Mouse (Mus musculus) cerebellum, adult 2 months (tissue): Measurements from ENCODE around the gene Kcnma1. TPM values are rescaled to one million over a fixed set of nuclear protein-coding genes. Genes with fewer than 3 reads are reported as not detected.

ENCODE experiments used
- DNase-seq, 2 experiments: peaks; one replicate each; pipeline ENCODE4 v3.0.0; 2021
- H3K27ac ChIP-seq: fragments of 200-500 bp; 2 replicates; pipeline ENCODE4 v1.5.1; 2012; ENCODE audit warnings: low read length, control low read depth, inconsistent platforms; ENCODE audit not compliant: insufficient read depth
- H3K27me3 ChIP-seq: fragments of 200-500 bp; 2 replicates; pipeline ENCODE4 v1.6.1; 2012; ENCODE audit warnings: inconsistent platforms, mild to moderate bottlenecking, low read length, moderate library complexity; ENCODE audit not compliant: control insufficient read depth, insufficient read depth
- H3K4me1 ChIP-seq: fragments of 200-500 bp; 2 replicates; pipeline ENCODE4 v1.6.1; 2011; ENCODE audit warnings: low read length; ENCODE audit not compliant: control insufficient read depth, insufficient read depth
- H3K4me3 ChIP-seq: fragments of 200-500 bp; replicated peaks from 2 replicates; pipeline ENCODE3; 2011; ENCODE audit warnings: mild to moderate bottlenecking, low read depth, low read length, control low read depth; ENCODE audit not compliant: insufficient read depth
- CTCF ChIP-seq: fragments of 200-500 bp; IDR thresholded peaks from 2 replicates; pipeline ENCODE4 v1.5.1; 2011; ENCODE audit warnings: low read depth, mild to moderate bottlenecking, control low read depth, low read length, moderate library complexity, borderline replicate concordance; ENCODE audit not compliant: insufficient read depth
- POLR2A ChIP-seq: fragments of 200-500 bp; IDR thresholded peaks from 2 replicates; pipeline ENCODE4 v1.6.1; 2011; ENCODE audit warnings: low read length, control low read depth, borderline replicate concordance; ENCODE audit not compliant: insufficient read depth
- WGBS: fragments of 180-500 bp; shearing (Covaris S2); methylation state at CpG from one replicate; pipeline ENCODE4 v1.1.7; 2018; 5-methylcytosine and 5-hydroxymethylcytosine counted together
- polyA plus RNA-seq: library from polyadenylated mRNA; depleted of rRNA; stranded (reverse); fragments of >200 nt; gene quantifications from 2 replicates; pipeline ENCODE4 v1.2.3, GENCODE M21; 2012

Kcnma1 gene
- polyA plus RNA-seq, 1 experiment = 40.4 TPM

DNA sequence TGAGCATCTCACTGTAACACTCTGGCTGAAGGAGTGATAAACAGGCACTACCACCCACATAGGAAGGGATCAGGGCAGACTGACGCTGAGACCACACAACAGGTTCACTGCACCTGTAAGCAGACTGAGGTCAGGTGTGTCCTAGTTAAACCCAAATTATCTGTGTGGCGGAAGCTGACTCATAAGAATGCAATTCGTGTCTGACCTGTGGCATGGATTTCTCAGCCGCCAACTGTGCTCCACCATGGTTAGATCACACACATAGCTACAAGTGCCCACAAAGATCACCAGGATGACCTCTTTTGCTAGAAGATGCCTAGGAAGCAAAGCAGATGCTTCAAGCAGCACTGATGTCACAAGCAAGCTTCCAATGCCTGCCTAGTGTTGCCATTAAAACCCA lies 128.2 kb downstream of the Kcnma1 start:
- no peak for DNase-seq
- no peak overlapping the region for H3K4me3 ChIP-seq
- H3K27ac ChIP-seq = no peak overlapping the region
- H3K27me3 ChIP-seq = no peaks in the 10 kb centered on the region
- H3K4me1 ChIP-seq = no peaks in the 10 kb centered on the region
- TF ChIP-seq POLR2A = no peak
- TF ChIP-seq CTCF = no peak
- WGBS = 81% methylated on average over 4 of the region's 4 CpGs

DNA sequence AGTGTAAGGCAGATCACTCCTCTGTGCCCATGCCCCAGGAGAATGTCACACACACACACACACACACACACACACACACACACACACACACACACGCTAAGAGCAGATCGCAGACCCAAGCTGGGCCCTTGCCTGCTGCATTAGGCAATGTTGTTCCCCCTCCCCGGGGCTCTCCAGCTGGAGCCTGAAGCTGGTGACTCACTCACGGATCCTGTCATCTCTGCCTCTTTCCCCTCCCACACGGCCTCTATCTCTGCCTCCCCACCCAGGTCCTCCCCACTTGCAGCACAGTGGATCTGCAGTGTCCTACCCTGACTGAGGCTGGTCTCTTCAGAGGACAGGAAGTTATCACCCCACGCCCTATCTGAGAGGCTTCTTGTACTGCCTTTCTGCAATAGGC lies 128.8 kb downstream of the Kcnma1 start:
- 37% methylated on average over 6 of the region's 6 CpGs for WGBS
- peak in 1 of 2 experiments; percentile 14 for DNase-seq
- no peak overlapping the region for H3K4me3 ChIP-seq
- no peak overlapping the region for H3K27ac ChIP-seq
- no peaks in the 10 kb centered on the region for H3K4me1 ChIP-seq
- TF ChIP-seq CTCF (no peak), POLR2A (no peak)
- H3K27me3 ChIP-seq = no peaks in the 10 kb centered on the region

DNA sequence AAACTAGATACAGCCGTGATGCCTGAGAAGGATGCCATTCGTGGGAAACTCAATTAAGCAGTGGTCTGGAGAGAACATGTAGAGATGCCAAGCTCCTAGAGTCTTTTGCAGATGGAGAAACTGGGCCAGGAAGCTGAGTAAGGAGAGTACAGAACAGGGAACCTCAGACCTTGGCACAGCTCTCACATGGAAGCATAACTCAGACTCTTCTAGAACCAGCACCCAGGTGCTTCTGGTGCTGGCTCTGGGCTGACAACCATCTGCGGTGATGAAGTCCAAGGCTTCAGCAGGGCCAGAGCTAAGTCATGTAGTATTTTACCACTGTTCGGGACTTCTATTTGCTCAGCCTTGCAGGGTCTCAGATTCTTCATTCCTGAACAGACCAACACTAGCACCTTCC lies 129.2 kb downstream of the Kcnma1 start:
- H3K27me3 ChIP-seq = no peaks in the 10 kb centered on the region
- H3K4me1 ChIP-seq = no peaks in the 10 kb centered on the region
- TF ChIP-seq POLR2A (no peak), CTCF (no peak)
- no peak overlapping the region for H3K27ac ChIP-seq
- WGBS = 43% methylated on average over 4 of the region's 4 CpGs
- DNase-seq = peak in 1 of 2 experiments; percentile 22
- H3K4me3 ChIP-seq = no peak overlapping the region

DNA sequence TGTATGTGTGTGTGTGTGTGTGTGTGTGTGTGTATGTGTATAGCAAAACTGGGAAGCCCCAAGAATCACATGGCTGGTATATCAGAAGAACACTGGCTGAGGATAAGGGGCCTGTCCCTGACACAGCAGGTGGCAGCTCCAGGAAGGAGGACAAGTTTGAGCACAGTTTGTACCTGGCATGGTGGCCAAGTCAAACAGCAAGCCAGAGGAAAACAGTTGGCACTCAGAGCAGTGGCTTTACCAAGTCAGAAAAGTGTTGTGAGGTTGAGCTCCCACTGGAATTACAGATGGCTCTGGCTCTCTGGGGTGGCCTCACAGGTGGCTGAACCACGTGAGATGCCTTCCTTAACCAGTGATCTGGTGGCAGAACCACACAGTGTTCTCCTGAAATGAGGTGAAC lies 132.3 kb downstream of the Kcnma1 start:
- Histone ChIP-seq H3K27ac (no peak overlapping the region), H3K4me3 (no peak overlapping the region), H3K4me1 (no peaks in the 10 kb centered on the region), H3K27me3 (no peaks in the 10 kb centered on the region)
- peak in 1 of 2 experiments; percentile 10 for DNase-seq
- 57% methylated on average over 1 of the region's 1 CpGs for WGBS
- TF ChIP-seq POLR2A (no peak), CTCF (no peak)

DNA sequence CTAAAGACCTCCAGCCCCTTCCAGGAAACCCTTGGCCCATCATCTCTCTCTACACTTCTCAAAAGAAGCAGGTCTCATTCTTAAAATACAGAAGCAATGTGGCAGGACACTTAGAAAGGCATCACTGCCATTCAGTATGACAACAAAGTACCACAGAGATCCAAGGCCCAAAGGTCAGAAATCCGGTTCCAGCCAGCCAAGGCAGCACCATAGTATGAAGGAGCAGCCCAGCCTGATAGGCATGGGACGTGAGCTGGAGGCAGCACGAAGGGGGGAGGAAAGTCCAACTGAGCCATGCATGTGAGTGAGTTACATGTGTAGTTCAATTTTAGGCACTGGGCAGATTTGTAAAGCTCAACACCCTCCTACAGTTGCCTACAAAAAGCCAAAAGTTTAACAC lies 135.0 kb downstream of the Kcnma1 start:
- TF ChIP-seq POLR2A (no peak), CTCF (no peak)
- no peak for DNase-seq
- Histone ChIP-seq H3K4me1 (no peaks in the 10 kb centered on the region), H3K27ac (no peak overlapping the region), H3K27me3 (no peaks in the 10 kb centered on the region), H3K4me3 (no peak overlapping the region)
- WGBS = 77% methylated on average over 3 of the region's 3 CpGs

DNA sequence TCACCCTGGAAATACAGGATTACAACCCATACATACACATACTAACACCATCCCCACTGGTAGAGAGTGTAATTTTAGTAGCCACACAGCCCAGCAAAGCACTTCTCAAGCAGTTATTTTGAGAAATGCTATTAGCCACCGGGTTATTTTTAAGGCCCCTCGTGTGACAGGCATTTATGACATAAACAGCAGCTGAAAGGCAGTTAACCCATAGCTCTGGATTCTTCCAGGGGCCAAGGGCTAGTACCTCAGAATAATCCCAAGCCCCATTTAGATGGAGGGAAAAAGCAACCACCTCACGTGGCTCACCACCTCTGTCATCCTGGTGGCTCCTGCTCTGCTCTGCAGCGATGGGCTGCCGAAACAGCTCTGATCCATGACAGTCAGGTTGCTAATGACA lies 136.7 kb downstream of the Kcnma1 start:
- H3K4me3 ChIP-seq = no peak overlapping the region
- H3K27me3 ChIP-seq = no peaks in the 10 kb centered on the region
- no peak for DNase-seq
- H3K4me1 ChIP-seq = no peaks in the 10 kb centered on the region
- H3K27ac ChIP-seq = no peak overlapping the region
- WGBS = 96% methylated on average over 5 of the region's 5 CpGs
- no peak for TF ChIP-seq CTCF
- TF ChIP-seq POLR2A = no peak

DNA sequence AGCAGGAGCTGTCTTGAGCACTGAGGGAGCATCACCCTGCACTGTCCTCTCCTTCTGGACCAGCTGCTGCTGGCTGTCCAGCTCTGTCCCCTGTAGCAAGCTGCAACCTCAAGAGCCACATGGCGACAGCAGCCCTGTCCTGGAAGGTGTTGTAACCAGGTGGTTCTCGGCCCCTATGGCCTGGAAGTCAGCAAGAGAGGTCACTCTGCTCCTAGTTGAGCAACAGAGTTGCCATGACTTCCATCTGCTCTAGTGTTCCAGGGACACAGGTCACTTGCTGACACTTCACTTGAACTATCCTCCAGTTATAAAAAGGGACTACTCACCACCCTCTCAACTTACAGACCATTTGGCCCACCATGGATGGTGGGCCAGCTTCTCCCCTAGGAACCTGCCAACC lies 139.7 kb downstream of the Kcnma1 start:
- Histone ChIP-seq H3K27me3 (no peaks in the 10 kb centered on the region), H3K27ac (no peak overlapping the region), H3K4me1 (no peaks in the 10 kb centered on the region), H3K4me3 (no peak overlapping the region)
- 84% methylated on average over 2 of the region's 2 CpGs for WGBS
- no peak for DNase-seq
- TF ChIP-seq CTCF = no peak

DNA sequence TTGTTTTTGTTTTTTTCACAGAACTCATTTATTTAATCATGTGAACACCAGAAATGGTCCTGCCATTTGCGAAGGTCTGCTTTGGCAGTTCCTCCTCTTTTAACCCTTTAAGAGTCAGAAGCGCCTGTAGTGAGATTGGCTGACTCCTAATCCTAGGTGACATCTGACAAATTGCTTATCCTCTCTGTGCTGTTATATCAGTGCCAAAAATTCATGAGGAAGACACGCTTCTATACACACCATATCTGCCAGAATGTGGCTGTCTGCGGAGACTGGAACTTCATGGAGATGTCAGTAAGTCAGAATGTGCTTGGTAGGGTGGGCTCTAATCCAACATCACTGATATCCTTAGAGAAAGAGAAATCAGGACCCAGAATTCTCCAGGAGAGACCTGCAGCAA lies 157.3 kb downstream of the Kcnma1 start:
- no peak for TF ChIP-seq CTCF
- TF ChIP-seq POLR2A = no peak
- whole genome bisulfite sequencing = 36% methylated on average over 4 of the region's 4 CpGs
- no peaks in the 10 kb centered on the region for H3K4me1 ChIP-seq
- no peak overlapping the region for H3K27ac ChIP-seq
- H3K4me3 ChIP-seq = no peak overlapping the region
- DNase-seq = no peak
- no peaks in the 10 kb centered on the region for H3K27me3 ChIP-seq
